In the genomic region with DNA sequence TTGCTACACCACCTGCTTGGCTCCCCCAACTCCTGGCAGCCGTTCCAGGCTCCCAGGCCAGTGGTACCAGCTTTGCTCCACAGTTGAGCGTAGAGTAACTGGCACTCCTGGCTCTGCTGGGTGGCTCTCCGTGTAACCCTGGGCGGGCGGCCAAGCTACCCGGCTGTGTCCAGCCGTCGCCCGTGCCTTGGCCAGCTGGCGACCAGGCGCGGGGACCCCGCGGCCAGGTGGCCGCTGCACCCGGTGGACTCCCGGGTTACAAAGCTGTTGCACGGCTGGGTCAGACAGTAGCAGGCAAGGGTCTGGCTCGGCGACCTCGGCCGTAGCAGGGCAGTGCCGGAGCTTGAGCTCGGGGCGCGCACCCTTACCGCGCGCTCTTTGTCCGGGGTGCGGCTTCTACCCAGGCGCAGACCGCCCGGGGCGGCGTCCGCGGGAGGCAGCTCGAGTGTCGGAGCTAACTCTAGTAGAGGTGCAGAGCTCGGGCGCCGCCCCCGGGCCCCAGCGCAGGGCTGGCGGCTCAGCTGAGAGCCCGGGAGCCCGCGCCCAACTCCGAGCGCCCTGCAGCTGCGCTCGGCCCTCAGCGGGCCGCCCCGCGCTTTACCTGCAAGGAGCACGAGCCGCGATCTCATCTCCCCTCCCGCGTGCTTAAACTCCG, we compare ENCODE assay signal across 8 mouse cellular contexts. TPM values are rescaled to one million over a fixed set of nuclear protein-coding genes. Genes with fewer than 3 reads are reported as not detected.
DNase-seq lines count a peak whose midpoint lies in the region; ATAC-seq lines count a peak whose summit lies in the region.

No protein-coding gene starts in this region.

- peak overlapping the region; percentile 86 for H3K27ac ChIP-seq in hindbrain, embryonic 12.5 days

- H3K9ac ChIP-seq in hindbrain, embryonic 12.5 days, result peak overlapping the region; percentile 87

- no peaks in the 10 kb centered on the region for H3K9me3 ChIP-seq in hindbrain, embryonic 12.5 days (replicated peaks)

- H3K4me3 ChIP-seq in hindbrain, embryonic 12.5 days, result peak overlapping the region; percentile 86

- DNase-seq in embryo, embryonic 10.5 days (ENCODE audit: low spot score), result peak; percentile 50
- no peak for DNase-seq in embryo, embryonic 11 days
- DNase-seq in cerebellum, adult 9-10 months, result peak; percentile 93
- DNase-seq in frontal cortex, postnatal 25 days (ENCODE audit: low spot score in 2 of 2), result peak; percentile 30 to 45
- peak; percentile 53 for DNase-seq in layer of hippocampus, postnatal 25 days (ENCODE audit: extremely low spot score in 1 of 2, low spot score in 1 of 2)
- DNase-seq in lung, postnatal 36 days, result peak; percentile 78
- DNase-seq in right cerebral cortex, adult 18-20 months, result peak; percentile 45

- ATAC-seq in hindbrain, embryonic 12.5 days (ENCODE audit: low FRiP score), result peak; percentile 88

- H3K36me3 ChIP-seq in hindbrain, embryonic 12.5 days, result no peaks in the 10 kb centered on the region

- peak overlapping the region; percentile 75 for H3K4me2 ChIP-seq in hindbrain, embryonic 12.5 days (replicated peaks)

- H3K27me3 ChIP-seq in hindbrain, embryonic 12.5 days, result no peaks in the 10 kb centered on the region

- 1% methylated on average over 51 of the region's 63 CpGs for WGBS in hindbrain, embryonic 12.5 days

- H3K4me1 ChIP-seq in hindbrain, embryonic 12.5 days, result peaks cover 21% of the 10 kb centered on the region

RNA-seq across cellular contexts. Expression of a gene that starts 1.1 kb away (rescaled TPM):
- 49.4 and 51.3 TPM in 2 replicates for polyA plus RNA-seq in hindbrain, embryonic 12.5 days (2016; fragmentation: Nextera tagmentation; extraction: Ambion mirVana)
- total RNA-seq in layer of hippocampus, postnatal 25 days (2021), result 10 to 100 TPM; 22.8 to 24.4 TPM
